Mouse (Mus musculus) Patski (cell line): ENCODE results near the gene Sdhaf2. TPM values are rescaled to one million over a fixed set of nuclear protein-coding genes. Genes with fewer than 3 reads are reported as not detected.

Source experiments
- ATAC-seq: fragments of 100-300 bp; one replicate; pipeline ENCODE4 v1.8.0; 2021
- CTCF ChIA-PET: fragments of 350-600 bp; sonication (Branson Sonifier 250); formaldehyde crosslinking; loops from one replicate; lab custom pipeline; 2022; ENCODE audit warnings: inconsistent platforms; lab: Charles Lee
- POLR2A ChIA-PET: fragments of 350-600 bp; sonication (Branson Sonifier 250); formaldehyde crosslinking; loops from one replicate; lab custom pipeline; 2022; ENCODE audit warnings: antibody characterized with exemption, inconsistent platforms; lab: Charles Lee
- DNase-seq: peaks from one replicate; pipeline ENCODE4 v3.0.0-alpha.2; 2011; ENCODE audit warnings: low read depth, low spot score
- H3K27me3 ChIP-seq: fragments of 371-371 bp; one replicate; pipeline ENCODE4 v1.5.1; 2021
- CTCF ChIP-seq: fragments of 100-300 bp; IDR thresholded peaks from one replicate; pipeline ENCODE4 v1.5.1; 2021
- in situ Hi-C: fragments of 300-500 bp; cut with MboI; formaldehyde crosslinking; loops from 3 replicates; pipeline ENCODE4 v1.11.1; 2018; ENCODE audit warnings: low pct_unique_long_range_greater_than_20kb, mixed read lengths
- polyA plus RNA-seq: library from polyadenylated mRNA; unstranded; gene quantifications from one replicate; pipeline ENCODE4 v1.2.3, GENCODE M21; 2021

Gene Sdhaf2
- polyA plus RNA-seq, 1 experiment from 2014 or later, result 81.9 TPM

- in situ Hi-C loops, result no loop called here
- CTCF ChIA-PET, result interaction anchor here (1.2 kb wide), 1 partner anchor 12 kb away, joined by 3 read pairs; no protein-coding TSS in a partner anchor
- DNase-seq (no peak), ATAC-seq (no peak)
- POLR2A ChIA-PET, result no interaction called here
- no peak for TF ChIP-seq CTCF
- peaks cover 44% of the 10 kb centered on the region for H3K27me3 ChIP-seq
Measured at GRCm38 (mm10) chr19:10472958-10473357, 53.0 kb downstream of the Sdhaf2 start.

- ChIA-PET CTCF (interaction anchor here (0.6 kb wide), 1 partner anchor 17 kb away, joined by 3 read pairs; no protein-coding TSS in a partner anchor), POLR2A (interaction anchor here (1.1 kb wide), 1 partner anchor 16 kb away, joined by 4 read pairs; no protein-coding TSS in a partner anchor)
- in situ Hi-C loops, result no loop called here
- DNase-seq, result no peak
- no peak for TF ChIP-seq CTCF
- H3K27me3 ChIP-seq, result peaks cover 54% of the 10 kb centered on the region
- ATAC-seq, result no peak
Measured at GRCm38 (mm10) chr19:10469171-10469658, 56.7 kb downstream of the Sdhaf2 start.

- ChIA-PET POLR2A (no interaction called here), CTCF (interaction anchor here (1.1 kb wide), 1 partner anchor 15 kb away, joined by 3 read pairs; no protein-coding TSS in a partner anchor)
- no peak for DNase-seq
- peaks cover 61% of the 10 kb centered on the region for H3K27me3 ChIP-seq
- no peak for TF ChIP-seq CTCF
- no peak for ATAC-seq
- in situ Hi-C loops, result no loop called here
Measured at GRCm38 (mm10) chr19:10464427-10464826, 61.5 kb downstream of the Sdhaf2 start.

GRCm38 (mm10) chr19:10461584-10461983 lies 64.4 kb downstream of the Sdhaf2 start:
- POLR2A ChIA-PET, result interaction anchor here (0.6 kb wide), 1 partner anchor 59 kb away, joined by 3 read pairs; no protein-coding TSS in a partner anchor
- in situ Hi-C loops, result no loop called here
- ATAC-seq (no peak), DNase-seq (no peak)
- CTCF ChIA-PET, result interaction anchor here (0.9 kb wide), 1 partner anchor 27 kb away, joined by 3 read pairs; no protein-coding TSS in a partner anchor
- no peak for TF ChIP-seq CTCF
- H3K27me3 ChIP-seq, result peaks cover 62% of the 10 kb centered on the region

GRCm38 (mm10) chr19:10459907-10460306 lies 66.0 kb downstream of the Sdhaf2 start:
- in situ Hi-C loops, result no loop called here
- ChIA-PET POLR2A (no interaction called here), CTCF (no interaction called here)

GRCm38 (mm10) chr19:10458096-10458495 lies 67.8 kb downstream of the Sdhaf2 start:
- H3K27me3 ChIP-seq, result peaks cover 65% of the 10 kb centered on the region
- no peak for ATAC-seq
- TF ChIP-seq CTCF, result no peak
- in situ Hi-C loops, result no loop called here
- ChIA-PET CTCF (interaction anchor here (1.9 kb wide), 1 partner anchor 8 kb away, joined by 6 read pairs; no protein-coding TSS in a partner anchor), POLR2A (no interaction called here)
- DNase-seq, result peak; percentile 25

More at GRCm38 (mm10) chr19:10459907-10460306, 66.0 kb downstream of the Sdhaf2 start:
- ATAC-seq (no peak), DNase-seq (no peak)
- peaks cover 61% of the 10 kb centered on the region for H3K27me3 ChIP-seq
- TF ChIP-seq CTCF, result no peak

- ATAC-seq (no peak), DNase-seq (no peak)
- CTCF ChIA-PET, result interaction anchor here (1.9 kb wide), 1 partner anchor 7 kb away, joined by 6 read pairs; no protein-coding TSS in a partner anchor
- TF ChIP-seq CTCF, result no peak
- in situ Hi-C loops, result no loop called here
- POLR2A ChIA-PET, result no interaction called here
- H3K27me3 ChIP-seq, result peaks cover 69% of the 10 kb centered on the region
Measured at GRCm38 (mm10) chr19:10457484-10457800, 68.5 kb downstream of the Sdhaf2 start.

- ChIA-PET CTCF (no interaction called here), POLR2A (interaction anchor here (0.8 kb wide), 1 partner anchor 26 kb away, joined by 3 read pairs; the partner anchor contains the start of gene Ppp1r32)
- in situ Hi-C loops, result no loop called here
- H3K27me3 ChIP-seq, result peaks cover 68% of the 10 kb centered on the region
- no peak for TF ChIP-seq CTCF
- DNase-seq, result no peak
- ATAC-seq, result no peak
Measured at GRCm38 (mm10) chr19:10456752-10457483, 69.0 kb downstream of the Sdhaf2 start, which contains the start of gene Lrrc10b. TSS of gene Lrrc10b (minus strand) at chr19:10457473.

- peaks cover 67% of the 10 kb centered on the region for H3K27me3 ChIP-seq
- in situ Hi-C loops, result no loop called here
- ChIA-PET CTCF (interaction anchor here (8.3 kb wide), 1 partner anchor 30 kb away, joined by 101 read pairs; the partner anchor contains the start of gene Ppp1r32), POLR2A (no interaction called here)
- DNase-seq (no peak), ATAC-seq (no peak)
- no peak for TF ChIP-seq CTCF
Measured at GRCm38 (mm10) chr19:10455437-10455806, 70.5 kb downstream of the Sdhaf2 start.

- POLR2A ChIA-PET, result no interaction called here
- in situ Hi-C loops, result loop anchor here (5.0 kb wide), 1 partner anchor 32 kb away; no protein-coding TSS in a partner anchor
- CTCF ChIA-PET, result interaction anchor here (8.3 kb wide), 1 partner anchor 30 kb away, joined by 101 read pairs; the partner anchor contains the start of gene Ppp1r32
- no peak for TF ChIP-seq CTCF
- DNase-seq (no peak), ATAC-seq (no peak)
- H3K27me3 ChIP-seq, result peaks cover 65% of the 10 kb centered on the region
Measured at GRCm38 (mm10) chr19:10454718-10455436, 71.1 kb downstream of the Sdhaf2 start.

Other genes starting within 250 kb of the Sdhaf2 start
- gene Dagla, start 221.3 kb downstream of the Sdhaf2 start, polyA plus RNA-seq, result 2.9 TPM
- 4.1 TPM for gene Syt7, start 137.1 kb downstream of the Sdhaf2 start, polyA plus RNA-seq
- gene Lrrc10b, start 68.7 kb downstream of the Sdhaf2 start, polyA plus RNA-seq, result 0.06 TPM
- gene Ppp1r32, start 43.2 kb downstream of the Sdhaf2 start, polyA plus RNA-seq, result 0.14 TPM
- 71.9 TPM for gene Cpsf7, start 876 bp downstream of the Sdhaf2 start, polyA plus RNA-seq
- 36.5 TPM for gene Tmem216, start 30.1 kb upstream of the Sdhaf2 start, polyA plus RNA-seq
- 40.0 TPM for gene Cyb561a3, start 51.0 kb upstream of the Sdhaf2 start, polyA plus RNA-seq
- 50.3 TPM for gene Tmem138, start 51.2 kb upstream of the Sdhaf2 start, polyA plus RNA-seq
- 622 TPM for gene Ddb1, start 79.2 kb upstream of the Sdhaf2 start, polyA plus RNA-seq
- gene Tkfc, start 79.5 kb upstream of the Sdhaf2 start, polyA plus RNA-seq, result 39.4 TPM
- gene Vwce, start 108.1 kb upstream of the Sdhaf2 start, polyA plus RNA-seq, result 0.06 TPM
- gene Pga5, start 151.9 kb upstream of the Sdhaf2 start, polyA plus RNA-seq, result 0.06 TPM
- gene Vps37c, start 162.6 kb upstream of the Sdhaf2 start, polyA plus RNA-seq, result 52.9 TPM
- gene Cd5, start 212.9 kb upstream of the Sdhaf2 start, polyA plus RNA-seq, result not detected